Mouse (Mus musculus) midbrain, embryonic 13.5 days (tissue): ENCODE measurements around the gene Astl. TPM values are rescaled to one million over a fixed set of nuclear protein-coding genes. Genes with fewer than 3 reads are reported as not detected.

Experiments
- ATAC-seq: fragments of 200-750 bp; cut with Nextera tagmentation; 2 replicates; pipeline ENCODE4 v1.8.0; 2017; ENCODE audit warnings: mild to moderate bottlenecking, moderate TSS enrichment, moderate library complexity
- H3K27ac ChIP-seq: fragments of 300-500 bp; sonication (generic); 2 replicates; pipeline ENCODE4 v1.5.1; 2015; ENCODE audit warnings: inconsistent platforms, mild to moderate bottlenecking, moderate library complexity
- H3K27me3 ChIP-seq: fragments of 300-500 bp; sonication (generic); 2 replicates; pipeline ENCODE4 v1.6.1; 2015; ENCODE audit warnings: mild to moderate bottlenecking, inconsistent platforms
- H3K36me3 ChIP-seq: fragments of 300-500 bp; sonication (generic); 2 replicates; pipeline ENCODE4 v1.6.1; 2015; ENCODE audit warnings: mild to moderate bottlenecking, inconsistent platforms
- H3K4me1 ChIP-seq: fragments of 300-500 bp; sonication (generic); replicated peaks from 2 replicates; pipeline ENCODE4 v1.6.1; 2015; ENCODE audit warnings: inconsistent platforms
- H3K4me2 ChIP-seq: fragments of 300-500 bp; sonication (generic); replicated peaks from 2 replicates; pipeline ENCODE4 v1.6.1; 2015; ENCODE audit warnings: moderate library complexity, mild to moderate bottlenecking, inconsistent platforms
- H3K4me3 ChIP-seq: fragments of 300-500 bp; sonication (generic); replicated peaks from 2 replicates; pipeline ENCODE4 v1.5.1; 2015; ENCODE audit warnings: mild to moderate bottlenecking, inconsistent platforms
- H3K9ac ChIP-seq: fragments of 300-500 bp; sonication (generic); replicated peaks from 2 replicates; pipeline ENCODE4 v1.6.1; 2015; ENCODE audit warnings: mild to moderate bottlenecking, inconsistent platforms
- H3K9me3 ChIP-seq: fragments of 300-500 bp; sonication (generic); 2 replicates; pipeline ENCODE4 v1.6.1; 2016; ENCODE audit warnings: mild to moderate bottlenecking, inconsistent platforms
- WGBS: fragments of 180-500 bp; shearing (Covaris S2); methylation state at CpG from one replicate; pipeline ENCODE4 v1.1.7; 2015; 5-methylcytosine and 5-hydroxymethylcytosine counted together
- polyA plus RNA-seq: library from polyadenylated mRNA; unstranded; fragments of >200 nt; fragmentation: Nextera tagmentation; extraction: Ambion mirVana; gene quantifications from 2 replicates; pipeline ENCODE4 v1.2.1, GENCODE M21; 2015

The Astl gene
- polyA plus RNA-seq, 1 experiment from 2014 or later = not detected

GRCm38 (mm10) chr2:127328090-127328851 is 10.2 kb upstream of the Astl start:
- Histone ChIP-seq H3K9ac (no peak overlapping the region), H3K4me1 (no peaks in the 10 kb centered on the region), H3K27ac (no peak overlapping the region), H3K36me3 (no peaks in the 10 kb centered on the region), H3K27me3 (peaks cover 7% of the 10 kb centered on the region; the same call in 1 of the 2 replicates), H3K4me3 (no peak overlapping the region), H3K9me3 (no peaks in the 10 kb centered on the region), H3K4me2 (no peak overlapping the region)
- no peak for ATAC-seq
- 72% methylated on average over 12 of the region's 12 CpGs for WGBS

GRCm38 (mm10) chr2:127332807-127333570 is 5.5 kb upstream of the Astl start:
- H3K36me3 ChIP-seq = no peaks in the 10 kb centered on the region
- peaks cover 47% of the 10 kb centered on the region for H3K27me3 ChIP-seq
- H3K4me3 ChIP-seq = no peak overlapping the region
- no peak for ATAC-seq
- H3K9ac ChIP-seq = no peak overlapping the region
- peaks cover 13% of the 10 kb centered on the region for H3K4me1 ChIP-seq
- no peak overlapping the region for H3K4me2 ChIP-seq
- no peak overlapping the region for H3K27ac ChIP-seq
- H3K9me3 ChIP-seq = no peaks in the 10 kb centered on the region
- 79% methylated on average over 14 of the region's 14 CpGs for whole genome bisulfite sequencing

DNA sequence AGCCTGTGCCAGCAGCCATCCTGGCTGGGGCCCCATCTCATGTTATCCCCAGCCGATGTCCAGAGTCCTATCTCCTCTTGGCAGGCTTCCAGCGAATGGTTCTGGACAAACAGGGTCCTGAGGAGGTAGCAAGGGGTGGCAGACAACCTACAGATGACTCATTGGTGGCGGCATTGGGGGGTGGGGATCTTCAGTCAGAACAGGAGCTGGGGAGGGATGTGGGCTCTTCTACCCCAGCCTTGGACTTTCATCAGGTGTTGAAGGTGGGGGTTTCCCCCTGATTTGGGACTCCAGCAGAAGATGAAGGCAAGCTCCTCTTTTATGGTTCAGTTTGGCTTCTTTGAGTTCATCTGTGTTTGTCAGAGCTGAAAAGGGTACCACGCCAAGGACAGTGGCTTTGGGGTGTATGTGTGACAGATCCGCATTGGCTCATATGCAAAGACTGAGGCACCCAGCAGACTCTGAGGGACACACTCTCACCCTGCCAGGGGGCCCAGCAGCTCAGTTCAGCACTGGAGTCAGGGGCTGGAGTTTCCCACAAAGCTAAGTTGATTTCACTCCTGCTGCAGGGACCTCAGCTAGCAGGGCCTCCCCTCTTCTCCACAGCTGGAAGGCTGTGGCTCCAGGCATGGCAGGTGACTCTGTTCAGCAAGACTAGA is 4.4 kb upstream of the Astl start:
- WGBS = 81% methylated on average over 5 of the region's 5 CpGs
- Histone ChIP-seq H3K27me3 (peaks cover 51% of the 10 kb centered on the region), H3K4me3 (no peak overlapping the region), H3K36me3 (no peaks in the 10 kb centered on the region), H3K4me1 (peaks cover 13% of the 10 kb centered on the region), H3K4me2 (no peak overlapping the region), H3K9ac (no peak overlapping the region), H3K27ac (no peak overlapping the region), H3K9me3 (no peaks in the 10 kb centered on the region)
- ATAC-seq = no peak

- no peak overlapping the region for H3K27ac ChIP-seq
- no peak overlapping the region for H3K4me3 ChIP-seq
- ATAC-seq = no peak
- 45% methylated on average over 11 of the region's 11 CpGs for WGBS
- H3K4me2 ChIP-seq = no peak overlapping the region
- H3K9me3 ChIP-seq = no peaks in the 10 kb centered on the region
- no peaks in the 10 kb centered on the region for H3K36me3 ChIP-seq
- H3K4me1 ChIP-seq = peaks cover 13% of the 10 kb centered on the region
- H3K9ac ChIP-seq = no peak overlapping the region
- H3K27me3 ChIP-seq = peaks cover 51% of the 10 kb centered on the region
These were observed 3.3 kb upstream of the Astl start for GRCm38 (mm10) chr2:127335078-127335541.

- Histone ChIP-seq H3K9me3 (no peaks in the 10 kb centered on the region), H3K36me3 (no peaks in the 10 kb centered on the region), H3K4me1 (peaks cover 13% of the 10 kb centered on the region), H3K9ac (peak within 1 kb of the TSS; percentile 69), H3K4me3 (peak within 1 kb of the TSS; percentile 54), H3K27ac (no peak within 1 kb of the TSS), H3K4me2 (peak within 1 kb of the TSS; percentile 84), H3K27me3 (peaks cover 51% of the 10 kb centered on the region)
- ATAC-seq = peak; percentile 85
- under 1% methylated on average over 75 of the region's 76 CpGs for WGBS
These were observed 2.5 kb upstream of the Astl start, which contains the start of gene Dusp2 for GRCm38 (mm10) chr2:127335767-127336496. Dusp2 (plus strand) TSS chr2:127336159.

DNA sequence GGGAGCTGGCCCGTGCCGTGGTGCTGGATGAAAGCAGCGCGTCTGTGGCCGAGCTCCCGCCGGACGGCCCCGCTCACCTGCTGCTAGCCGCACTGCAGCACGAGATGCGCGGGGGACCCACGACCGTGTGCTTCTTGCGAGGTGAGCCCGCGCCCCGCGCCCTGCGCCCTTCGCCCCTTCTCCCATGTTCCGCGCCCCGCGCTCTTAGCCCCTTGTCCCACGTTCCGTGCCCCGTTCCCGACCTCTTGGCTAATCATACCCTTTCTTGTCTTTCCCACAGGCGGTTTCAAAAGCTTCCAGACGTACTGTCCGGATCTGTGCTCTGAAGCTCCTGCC is 2.0 kb upstream of the Astl start:
- WGBS = 3% methylated on average over 33 of the region's 33 CpGs

GRCm38 (mm10) chr2:127336885-127337284 is 1.6 kb upstream of the Astl start:
- H3K36me3 ChIP-seq = no peaks in the 10 kb centered on the region
- no peak for ATAC-seq
- H3K4me1 ChIP-seq = peaks cover 13% of the 10 kb centered on the region
- H3K4me2 ChIP-seq = peak overlapping the region; percentile 84
- no peaks in the 10 kb centered on the region for H3K9me3 ChIP-seq
- no peak overlapping the region; the same call in 1 of the 2 replicates for H3K9ac ChIP-seq
- WGBS = 46% methylated on average over 5 of the region's 5 CpGs
- H3K27me3 ChIP-seq = peaks cover 51% of the 10 kb centered on the region
- peak overlapping the region; percentile 54 for H3K4me3 ChIP-seq
- H3K27ac ChIP-seq = no peak overlapping the region

More for the DNA sequence above, 2.0 kb upstream of the Astl start:
- Histone ChIP-seq H3K27ac (no peak overlapping the region), H3K9me3 (no peaks in the 10 kb centered on the region), H3K27me3 (peaks cover 51% of the 10 kb centered on the region), H3K4me1 (peaks cover 13% of the 10 kb centered on the region), H3K4me3 (peak overlapping the region; percentile 54), H3K9ac (peak overlapping the region; percentile 69), H3K4me2 (peak overlapping the region; percentile 84), H3K36me3 (no peaks in the 10 kb centered on the region)
- ATAC-seq = no peak

- no peak for ATAC-seq
- H3K4me2 ChIP-seq = no peak overlapping the region
- no peak overlapping the region for H3K27ac ChIP-seq
- H3K36me3 ChIP-seq = no peaks in the 10 kb centered on the region
- peaks cover 51% of the 10 kb centered on the region for H3K27me3 ChIP-seq
- WGBS = 69% methylated on average over 11 of the region's 11 CpGs
- H3K4me3 ChIP-seq = peak overlapping the region; percentile 54; the same call in 1 of the 2 replicates
- H3K4me1 ChIP-seq = peaks cover 13% of the 10 kb centered on the region
- H3K9me3 ChIP-seq = no peaks in the 10 kb centered on the region
- no peak overlapping the region for H3K9ac ChIP-seq
These were observed 908 bp upstream of the Astl start for GRCm38 (mm10) chr2:127337531-127337930.

DNA sequence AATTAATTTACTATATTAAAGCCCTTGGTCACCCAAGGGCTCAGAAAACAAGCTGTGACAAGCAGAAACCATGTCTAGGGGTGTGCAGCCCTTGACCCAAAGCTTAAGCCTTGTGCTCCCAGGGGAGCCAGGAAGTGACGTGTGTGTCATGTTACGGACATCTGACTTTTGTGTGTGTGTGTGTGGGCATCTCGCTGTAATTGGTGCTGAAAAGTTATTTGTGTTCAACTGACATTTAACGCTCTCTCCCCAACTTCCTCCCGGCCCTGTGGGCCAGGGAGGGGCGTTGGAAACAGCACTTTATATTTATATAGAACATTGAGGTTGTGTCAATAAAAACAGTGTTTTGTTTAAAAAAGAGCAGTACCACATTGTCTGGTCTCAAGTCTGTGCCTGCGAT is 427 bp upstream of the Astl start:
- no peak overlapping the region for H3K9ac ChIP-seq
- no peaks in the 10 kb centered on the region for H3K9me3 ChIP-seq
- 73% methylated on average over 7 of the region's 7 CpGs for WGBS
- H3K36me3 ChIP-seq = no peaks in the 10 kb centered on the region
- peaks cover 47% of the 10 kb centered on the region for H3K27me3 ChIP-seq
- ATAC-seq = no peak
- H3K4me3 ChIP-seq = no peak overlapping the region
- H3K27ac ChIP-seq = no peak overlapping the region
- H3K4me2 ChIP-seq = no peak overlapping the region
- peaks cover 13% of the 10 kb centered on the region for H3K4me1 ChIP-seq

GRCm38 (mm10) chr2:127338833-127339232 is 394 bp downstream of the Astl start:
- Histone ChIP-seq H3K4me2 (no peak overlapping the region), H3K4me3 (no peak overlapping the region), H3K36me3 (no peaks in the 10 kb centered on the region), H3K9ac (no peak overlapping the region), H3K27me3 (peaks cover 43% of the 10 kb centered on the region), H3K4me1 (peaks cover 13% of the 10 kb centered on the region), H3K27ac (no peak overlapping the region), H3K9me3 (no peaks in the 10 kb centered on the region)
- ATAC-seq = no peak
- 79% methylated on average over 4 of the region's 4 CpGs for WGBS

GRCm38 (mm10) chr2:127339262-127339661 is 823 bp downstream of the Astl start:
- no peak overlapping the region for H3K27ac ChIP-seq
- ATAC-seq = no peak
- H3K4me2 ChIP-seq = no peak overlapping the region
- peaks cover 41% of the 10 kb centered on the region for H3K27me3 ChIP-seq
- WGBS = 85% methylated on average over 6 of the region's 6 CpGs
- H3K4me3 ChIP-seq = no peak overlapping the region
- H3K36me3 ChIP-seq = no peaks in the 10 kb centered on the region
- no peak overlapping the region for H3K9ac ChIP-seq
- peaks cover 13% of the 10 kb centered on the region for H3K4me1 ChIP-seq
- H3K9me3 ChIP-seq = no peaks in the 10 kb centered on the region
